ENCODE assay signal across 9 mouse cellular contexts in the genomic region with DNA sequence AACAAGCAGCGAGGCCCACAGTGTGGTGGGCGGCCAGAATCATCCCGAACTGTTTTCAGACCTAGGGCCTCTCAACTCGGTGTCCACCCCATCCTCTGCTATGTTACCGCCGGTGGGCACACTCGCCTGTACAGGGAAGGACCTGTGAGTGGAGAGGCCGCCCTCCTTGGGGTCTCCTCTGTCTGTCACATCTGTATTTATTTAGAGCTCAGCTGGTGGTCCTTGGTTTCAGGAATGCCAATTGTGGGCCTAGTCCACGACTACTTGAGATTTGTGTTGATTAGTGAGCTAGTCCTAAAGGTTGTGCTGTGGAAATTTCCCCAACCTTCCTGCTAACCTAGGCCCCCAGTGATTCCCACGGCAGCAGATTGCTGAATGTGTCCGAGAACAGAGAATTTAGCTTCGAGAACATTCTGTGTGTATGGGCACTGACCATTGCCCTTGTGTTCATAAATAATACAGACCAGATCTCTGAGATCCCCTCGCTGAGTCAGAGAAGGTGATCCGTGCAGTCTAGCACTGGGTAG.
DNase-seq lines count a peak whose midpoint lies in the region; ATAC-seq lines count a peak whose summit lies in the region.
"Had no signal": no experiment of that assay in that cellular context is flagged by ENCODE, and none has a peak within 500 bp of the region (broad histone marks: within the 10 kb centered on the region; RNA-seq: fewer than 3 reads in every experiment).

No protein-coding gene starts in this region.

- ATAC-seq in forebrain, embryonic 16.5 days: no peak
- no peak for ATAC-seq in intestine, embryonic 14.5 days (replicated peaks; ENCODE audit: low FRiP score, low TSS enrichment, low read depth)
- no peak for ATAC-seq in intestine, embryonic 16.5 days
- ATAC-seq in embryonic facial prominence, embryonic 12.5 days (ENCODE audit: insufficient number of reproducible peaks, insufficient read depth, low FRiP score, low TSS enrichment): peak; percentile 42; the same call in 1 of the 2 replicates
- ATAC-seq in midbrain, embryonic 15.5 days (replicated peaks): 0 out of 2 replicates have a peak, but pooled peaks have one; percentile 4

- DNase-seq in forebrain, embryonic 10.5 days (ENCODE audit: extremely low spot score, low spot score): no peak
- DNase-seq in intestine, embryonic 14.5 days (ENCODE audit: low spot score): peak; percentile 53
- no peak for DNase-seq in lung, postnatal 4 days
- no peak for DNase-seq in layer of hippocampus, adult 9-11 months
- DNase-seq: right cerebral cortex, postnatal 25 days had no signal

- H3K4me2 ChIP-seq in forebrain, embryonic 16.5 days (ENCODE audit: low read length): no peak overlapping the region
- no peak overlapping the region; the same call in 1 of the 2 replicates for H3K4me2 ChIP-seq in intestine, embryonic 14.5 days (ENCODE audit: low read length)
- H3K4me2 ChIP-seq in intestine, embryonic 16.5 days (ENCODE audit: low read depth, low read length): no peak overlapping the region
- H3K4me2 ChIP-seq in embryonic facial prominence, embryonic 12.5 days (replicated peaks): peak overlapping the region; percentile 94
- no peak overlapping the region for H3K4me2 ChIP-seq in midbrain, embryonic 15.5 days

- H3K9me3 ChIP-seq in forebrain, embryonic 10.5 days: no peaks in the 10 kb centered on the region
- no peaks in the 10 kb centered on the region for H3K9me3 ChIP-seq in forebrain, embryonic 16.5 days (ENCODE audit: control insufficient read depth, low read length)
- no peaks in the 10 kb centered on the region for H3K9me3 ChIP-seq in intestine, embryonic 14.5 days (ENCODE audit: control insufficient read depth, low read length)
- no peaks in the 10 kb centered on the region for H3K9me3 ChIP-seq in intestine, embryonic 16.5 days (ENCODE audit: control insufficient read depth, low read length)
- H3K9me3 ChIP-seq in embryonic facial prominence, embryonic 12.5 days: no peaks in the 10 kb centered on the region
- no peaks in the 10 kb centered on the region for H3K9me3 ChIP-seq in midbrain, embryonic 15.5 days

- no peaks in the 10 kb centered on the region for H3K36me3 ChIP-seq in forebrain, embryonic 10.5 days (replicated peaks)
- H3K36me3 ChIP-seq in forebrain, embryonic 16.5 days (ENCODE audit: control insufficient read depth, insufficient read depth): no peaks in the 10 kb centered on the region
- no peaks in the 10 kb centered on the region for H3K36me3 ChIP-seq in intestine, embryonic 14.5 days (ENCODE audit: control insufficient read depth, insufficient read depth, low read length)
- H3K36me3 ChIP-seq in intestine, embryonic 16.5 days (ENCODE audit: control insufficient read depth, insufficient read depth, low read length): no peaks in the 10 kb centered on the region
- H3K36me3 ChIP-seq in embryonic facial prominence, embryonic 12.5 days: no peaks in the 10 kb centered on the region
- H3K36me3 ChIP-seq in midbrain, embryonic 15.5 days (replicated peaks): no peaks in the 10 kb centered on the region

- H3K9ac ChIP-seq in forebrain, embryonic 16.5 days (replicated peaks; ENCODE audit: low read depth, low read length): no peak overlapping the region
- H3K9ac ChIP-seq in intestine, embryonic 14.5 days (ENCODE audit: low read length): no peak overlapping the region
- H3K9ac ChIP-seq in intestine, embryonic 16.5 days (ENCODE audit: low read depth, low read length): no peak overlapping the region
- peak overlapping the region; percentile 90 for H3K9ac ChIP-seq in embryonic facial prominence, embryonic 12.5 days
- no peak overlapping the region for H3K9ac ChIP-seq in midbrain, embryonic 15.5 days

- H3K27me3 ChIP-seq in forebrain, embryonic 10.5 days (ENCODE audit: poor library complexity, severe bottlenecking): peaks cover 100% of the 10 kb centered on the region
- H3K27me3 ChIP-seq in forebrain, embryonic 16.5 days (replicated peaks; ENCODE audit: control insufficient read depth, insufficient read depth, low read length): peaks cover 33% of the 10 kb centered on the region
- H3K27me3 ChIP-seq in intestine, embryonic 14.5 days (replicated peaks; ENCODE audit: control insufficient read depth, insufficient read depth, low read length): peaks cover 82% of the 10 kb centered on the region
- peaks cover 51% of the 10 kb centered on the region for H3K27me3 ChIP-seq in intestine, embryonic 16.5 days (replicated peaks; ENCODE audit: control insufficient read depth, insufficient read depth, low read length)
- peaks cover 18% of the 10 kb centered on the region; the same call in 1 of the 2 replicates for H3K27me3 ChIP-seq in embryonic facial prominence, embryonic 12.5 days
- H3K27me3 ChIP-seq in midbrain, embryonic 15.5 days (replicated peaks): peaks cover 76% of the 10 kb centered on the region

- peaks cover 56% of the 10 kb centered on the region for H3K4me1 ChIP-seq in forebrain, embryonic 10.5 days
- peaks cover 13% of the 10 kb centered on the region for H3K4me1 ChIP-seq in forebrain, embryonic 16.5 days (replicated peaks; ENCODE audit: control insufficient read depth, insufficient read depth, low read length)
- H3K4me1 ChIP-seq in intestine, embryonic 14.5 days (replicated peaks; ENCODE audit: control insufficient read depth, insufficient read depth, low read length): peaks cover 9% of the 10 kb centered on the region; the same call in 1 of the 2 replicates
- peaks cover 18% of the 10 kb centered on the region for H3K4me1 ChIP-seq in intestine, embryonic 16.5 days (ENCODE audit: control insufficient read depth, insufficient read depth, low read length)
- peaks cover 38% of the 10 kb centered on the region for H3K4me1 ChIP-seq in embryonic facial prominence, embryonic 12.5 days
- H3K4me1 ChIP-seq in midbrain, embryonic 15.5 days: peaks cover 18% of the 10 kb centered on the region

- H3K27ac ChIP-seq in forebrain, embryonic 10.5 days: peak overlapping the region; percentile 88
- no peak overlapping the region for H3K27ac ChIP-seq in forebrain, embryonic 16.5 days (ENCODE audit: low read length)
- no peak overlapping the region for H3K27ac ChIP-seq in intestine, embryonic 14.5 days (ENCODE audit: low read depth)
- H3K27ac ChIP-seq in intestine, embryonic 16.5 days (ENCODE audit: low read length): no peak overlapping the region
- peak overlapping the region; percentile 92 for H3K27ac ChIP-seq in embryonic facial prominence, embryonic 12.5 days
- no peak overlapping the region for H3K27ac ChIP-seq in midbrain, embryonic 15.5 days

- 19% methylated on average over 14 of the region's 14 CpGs for WGBS in forebrain, embryonic 10.5 days
- 43% methylated on average over 14 of the region's 14 CpGs for WGBS in forebrain, embryonic 16.5 days
- WGBS in intestine, embryonic 14.5 days: 46% methylated on average over 14 of the region's 14 CpGs
- 52% methylated on average over 14 of the region's 14 CpGs for WGBS in intestine, embryonic 16.5 days
- 16% methylated on average over 14 of the region's 14 CpGs for WGBS in embryonic facial prominence, embryonic 12.5 days
- 41% methylated on average over 14 of the region's 14 CpGs for WGBS in midbrain, embryonic 15.5 days

- peak overlapping the region; percentile 59 for H3K4me3 ChIP-seq in forebrain, embryonic 10.5 days
- no peak overlapping the region for H3K4me3 ChIP-seq in forebrain, embryonic 16.5 days (replicated peaks; ENCODE audit: low read length)
- no peak overlapping the region for H3K4me3 ChIP-seq in intestine, embryonic 14.5 days (ENCODE audit: low read depth, low read length)
- no peak overlapping the region for H3K4me3 ChIP-seq in intestine, embryonic 16.5 days (ENCODE audit: low read length)
- peak overlapping the region; percentile 54 for H3K4me3 ChIP-seq in embryonic facial prominence, embryonic 12.5 days
- H3K4me3 ChIP-seq in midbrain, embryonic 15.5 days: no peak overlapping the region

Comparison
In these comparisons a context has a peak if more than half of its experiments do, and no peak if none do; other contexts are left out.
1. H3K27ac ChIP-seq: peak in forebrain, embryonic 10.5 days (single experiment) and embryonic facial prominence, embryonic 12.5 days (single experiment); none in forebrain, embryonic 16.5 days (single experiment), intestine, embryonic 14.5 days (single experiment), intestine, embryonic 16.5 days (single experiment) and midbrain, embryonic 15.5 days (single experiment).
2. H3K4me3 ChIP-seq: peak in forebrain, embryonic 10.5 days (single experiment) and embryonic facial prominence, embryonic 12.5 days (single experiment); none in forebrain, embryonic 16.5 days (single experiment), intestine, embryonic 14.5 days (single experiment), intestine, embryonic 16.5 days (single experiment) and midbrain, embryonic 15.5 days (single experiment).
3. ATAC-seq: peak in embryonic facial prominence, embryonic 12.5 days (single experiment) and midbrain, embryonic 15.5 days (single experiment); none in forebrain, embryonic 16.5 days (single experiment), intestine, embryonic 14.5 days (single experiment) and intestine, embryonic 16.5 days (single experiment).